Mouse (Mus musculus) MEL (cell line): Measurements from ENCODE around the gene Hk2.

Source experiments
- MAFK ChIP-seq: IDR thresholded peaks from 2 replicates; pipeline ENCODE4 v1.6.1; 2011; ENCODE audit warnings: low read depth, mild to moderate bottlenecking, low read length, improper control_type of control experiment, borderline replicate concordance
- MAX ChIP-seq: IDR thresholded peaks from 2 replicates; pipeline ENCODE4 v1.6.1; 2011; ENCODE audit warnings: low read length, improper control_type of control experiment
- POLR2A ChIP-seq, 2 experiments: IDR thresholded peaks; 2 replicates each; pipeline ENCODE4 v1.6.1; 2011 to 2012; ENCODE audit warnings: low read length in 2 of 2, mild to moderate bottlenecking in 2 of 2, control low read depth in 1 of 2, improper control_type of control experiment in 1 of 2, low read depth in 1 of 2, moderate library complexity in 1 of 2; ENCODE audit not compliant: control insufficient read depth in 1 of 2, insufficient read depth in 1 of 2, poor library complexity in 1 of 2

DNA sequence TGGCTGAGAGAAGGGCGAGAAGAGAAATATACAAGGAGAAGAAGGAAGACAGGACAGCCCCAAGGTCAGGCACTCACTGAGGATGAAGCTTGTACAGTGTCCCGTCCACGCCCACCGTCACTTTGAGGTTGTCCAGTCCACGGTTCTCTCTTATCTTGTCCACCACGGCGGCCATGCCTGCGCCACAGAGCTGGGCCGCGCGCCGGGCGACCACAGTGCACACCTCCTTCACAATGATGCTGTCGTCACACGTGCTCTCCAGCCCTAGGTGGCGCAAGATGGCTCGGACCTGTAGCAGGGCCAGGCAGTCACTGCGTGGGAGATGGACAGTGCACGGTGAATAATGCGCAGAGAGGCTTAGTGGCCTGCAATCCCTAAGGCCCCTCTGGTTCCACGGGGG, 45.6 kb downstream of the Hk2 start:
- TF ChIP-seq MAFK (no peak), POLR2A (IDR thresholded peaks at IDR 0.05; ENCODE audit: control insufficient read depth in 1 of 2, insufficient read depth in 1 of 2, low read depth in 1 of 2, low read length in 2 of 2, poor library complexity in 1 of 2) (no peak), MAX (no peak)
